Mouse (Mus musculus) heart, postnatal 0 days (tissue): ENCODE measurements around the gene Gnmt.

Experiments
- CTCF ChIP-seq: IDR thresholded peaks from 2 replicates; pipeline ENCODE4 v1.5.1; 2016; ENCODE audit warnings: antibody characterized with exemption, control low read depth, low read depth
- EP300 ChIP-seq: IDR thresholded peaks from 2 replicates; pipeline ENCODE4 v1.6.1; 2016; ENCODE audit warnings: antibody characterized with exemption, low read depth

- TF ChIP-seq EP300: no peak
- no peak for TF ChIP-seq CTCF
Measured at GRCm38 (mm10) chr17:46713849-46714248, 15.1 kb downstream of the Gnmt start.
